Mouse (Mus musculus) liver, embryonic 14.5 days (tissue): ENCODE measurements around the gene Hmgn2.
A peak's percentile ranks its signal among the peaks of the same experiment; 100 is the strongest.

Experiments
- CTCF ChIP-seq: IDR thresholded peaks from 2 replicates; pipeline ENCODE4 v1.5.1; 2016; ENCODE audit warnings: antibody characterized with exemption, low read depth, control low read depth
- EP300 ChIP-seq: IDR thresholded peaks from 2 replicates; pipeline ENCODE4 v1.6.1; 2016; ENCODE audit warnings: antibody characterized with exemption, low read depth

GRCm38 (mm10) chr4:133931349-133931748 lies 37.1 kb downstream of the Hmgn2 start:
- TF ChIP-seq CTCF (peak; percentile 68), EP300 (no peak)
